Mouse (Mus musculus) brain, embryonic 14.5 days (tissue): ENCODE results near the gene Hcar1.

ENCODE experiments used
- CTCF ChIP-seq: fragments of 200-500 bp; IDR thresholded peaks from 2 replicates; pipeline ENCODE4 v1.5.1; 2012; ENCODE audit warnings: inconsistent platforms, mild to moderate bottlenecking, moderate library complexity, borderline replicate concordance; ENCODE audit not compliant: insufficient read depth, insufficient read length; ENCODE audit errors: extremely low read depth
- POLR2A ChIP-seq: fragments of 200-500 bp; IDR thresholded peaks from 2 replicates; pipeline ENCODE4 v1.6.1; 2012; ENCODE audit warnings: mild to moderate bottlenecking, inconsistent platforms, borderline replicate concordance; ENCODE audit not compliant: poor library complexity, insufficient read depth, insufficient read length, severe bottlenecking; ENCODE audit errors: extremely low read depth

- TF ChIP-seq CTCF (no peak), POLR2A (no peak)
Measured at GRCm38 (mm10) chr5:123843816-123844215, 36.0 kb downstream of the Hcar1 start.
